Mouse (Mus musculus): Measurements from ENCODE around the gene Wdpcp.

- no peak for TF ChIP-seq CTCF (IDR thresholded peaks at IDR 0.05; ENCODE audit: extremely low read depth, insufficient read length, insufficient replicate concordance, low read depth, low read length)
- no peak for TF ChIP-seq POLR2A (IDR thresholded peaks at IDR 0.05; ENCODE audit: low read depth, low read length)
Measured at GRCm38 (mm10) chr11:21564681-21565405, 7.2 kb upstream of the Wdpcp start.
